ENCODE assay signal across 19 mouse cellular contexts in the genomic region with DNA sequence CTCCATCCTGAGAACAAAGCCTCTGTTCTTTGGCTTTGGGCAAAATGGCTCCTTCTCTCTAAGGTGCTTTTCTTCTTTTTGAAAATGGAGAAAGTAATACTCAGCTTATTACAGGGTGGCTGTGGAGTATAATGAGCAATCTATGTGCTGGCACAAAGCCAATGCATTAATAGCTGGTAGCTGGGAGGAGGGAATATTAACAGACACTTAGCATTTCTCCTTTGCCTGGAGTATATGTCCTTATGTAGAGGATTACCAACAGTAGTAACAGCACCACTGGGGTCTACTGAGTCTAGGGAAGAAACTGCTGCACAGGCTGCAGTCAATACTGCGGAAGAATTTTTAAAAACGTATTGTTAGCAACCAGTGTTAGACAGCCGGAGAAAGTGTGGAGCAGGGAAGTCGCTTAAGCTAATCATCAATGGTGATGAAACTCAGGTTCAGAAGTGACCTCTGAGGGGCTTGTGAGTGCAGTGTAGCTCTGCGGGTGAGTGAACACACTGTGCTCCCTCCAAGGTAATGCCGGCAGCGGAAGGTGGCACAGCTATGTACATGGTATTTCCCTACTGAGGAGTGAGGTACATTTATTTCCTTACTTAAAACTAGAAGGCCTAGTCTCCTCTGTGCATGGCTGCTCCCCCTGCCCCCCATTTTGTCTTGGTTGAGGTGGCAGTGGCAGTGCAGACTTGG.
DNase-seq lines count a peak whose midpoint lies in the region; ATAC-seq and TF ChIP-seq lines count a peak whose summit lies in the region.
"Had no signal": no experiment of that assay in that cellular context is flagged by ENCODE, and none has a peak within 500 bp of the region (broad histone marks: within the 10 kb centered on the region; RNA-seq: fewer than 3 reads in every experiment).

No protein-coding gene starts in this region.

- no peak overlapping the region for H3K4me3 ChIP-seq in kidney, embryonic 15.5 days (replicated peaks)
- H3K4me3 ChIP-seq in forebrain, embryonic 14.5 days (ENCODE audit: low read depth, low read length): no peak overlapping the region
- H3K4me3 ChIP-seq in forebrain, embryonic 16.5 days (replicated peaks; ENCODE audit: low read length): no peak overlapping the region
- H3K4me3 ChIP-seq in midbrain, postnatal 0 days (ENCODE audit: low read depth, low read length): no peak overlapping the region
- H3K4me3 ChIP-seq: embryonic facial prominence, embryonic 10.5 days; gastrocnemius, adult 2 months; heart, embryonic 13.5 days; layer of hippocampus, adult 2 months; limb, embryonic 15.5 days; liver, embryonic 15.5 days; stomach, embryonic 15.5 days had no signal

- H3K4me2 ChIP-seq in kidney, embryonic 15.5 days: no peak overlapping the region
- H3K4me2 ChIP-seq in forebrain, embryonic 14.5 days (ENCODE audit: low read length): no peak overlapping the region
- H3K4me2 ChIP-seq in forebrain, embryonic 16.5 days (ENCODE audit: low read length): no peak overlapping the region
- no peak overlapping the region for H3K4me2 ChIP-seq in midbrain, postnatal 0 days (ENCODE audit: low read depth, low read length, poor library complexity, severe bottlenecking)
- H3K4me2 ChIP-seq: heart, embryonic 13.5 days; limb, embryonic 15.5 days; liver, embryonic 15.5 days; stomach, embryonic 15.5 days had no signal

- ATAC-seq in kidney, embryonic 15.5 days (replicated peaks; ENCODE audit: low FRiP score): peak; percentile 52; the same call in 1 of the 2 replicates
- ATAC-seq in forebrain, embryonic 14.5 days: peak; percentile 50; the same call in 1 of the 2 replicates
- ATAC-seq in forebrain, embryonic 16.5 days: peak; percentile 72
- no peak for ATAC-seq in midbrain, postnatal 0 days (ENCODE audit: low FRiP score)

- peak overlapping the region; percentile 60 for H3K27ac ChIP-seq in kidney, embryonic 15.5 days
- H3K27ac ChIP-seq in forebrain, embryonic 14.5 days (ENCODE audit: low read depth, low read length): peak overlapping the region; percentile 40; the same call in 1 of the 2 replicates
- H3K27ac ChIP-seq in forebrain, embryonic 16.5 days (ENCODE audit: low read length): peak overlapping the region; percentile 52
- peak overlapping the region; percentile 47; the same call in 1 of the 2 replicates for H3K27ac ChIP-seq in midbrain, postnatal 0 days (ENCODE audit: low read depth, low read length)
- H3K27ac ChIP-seq: embryonic facial prominence, embryonic 10.5 days; gastrocnemius, adult 2 months; heart, embryonic 13.5 days; layer of hippocampus, adult 2 months; limb, embryonic 15.5 days; liver, embryonic 15.5 days; stomach, embryonic 15.5 days had no signal

- H3K9me3 ChIP-seq in kidney, embryonic 15.5 days (replicated peaks): no peaks in the 10 kb centered on the region
- no peaks in the 10 kb centered on the region for H3K9me3 ChIP-seq in forebrain, embryonic 14.5 days (replicated peaks; ENCODE audit: control insufficient read depth, low read length)
- H3K9me3 ChIP-seq in forebrain, embryonic 16.5 days (ENCODE audit: control insufficient read depth, low read length): no peaks in the 10 kb centered on the region
- no peaks in the 10 kb centered on the region for H3K9me3 ChIP-seq in midbrain, postnatal 0 days (ENCODE audit: low read length)
- H3K9me3 ChIP-seq: embryonic facial prominence, embryonic 10.5 days; heart, embryonic 13.5 days; limb, embryonic 15.5 days; liver, embryonic 15.5 days; stomach, embryonic 15.5 days had no signal

- DNase-seq in kidney, adult 8-10 months: no peak
- peak; percentile 72 for DNase-seq in forebrain, embryonic 14.5 days (ENCODE audit: low spot score)
- DNase-seq in midbrain, postnatal 0 days (ENCODE audit: low spot score): peak; percentile 42
- no peak for DNase-seq in gastrocnemius, postnatal 36 days
- DNase-seq in adrenal gland, postnatal 4 days (ENCODE audit: low spot score in 2 of 2): no peak
- DNase-seq: cerebellum, adult 9-10 months; gastrocnemius, adult 2 months; kidney, postnatal 10 days; right cerebral cortex, postnatal 14 days; spleen, adult 18-20 months; thymus, adult 2 months had no signal

- H3K27me3 ChIP-seq in kidney, embryonic 15.5 days: no peaks in the 10 kb centered on the region
- no peaks in the 10 kb centered on the region for H3K27me3 ChIP-seq in forebrain, embryonic 14.5 days (replicated peaks; ENCODE audit: control insufficient read depth, insufficient read depth, low read length)
- no peaks in the 10 kb centered on the region for H3K27me3 ChIP-seq in forebrain, embryonic 16.5 days (replicated peaks; ENCODE audit: control insufficient read depth, insufficient read depth, low read length)
- H3K27me3 ChIP-seq in midbrain, postnatal 0 days (ENCODE audit: insufficient read depth, low read length): no peaks in the 10 kb centered on the region
- H3K27me3 ChIP-seq: heart, embryonic 13.5 days; limb, embryonic 15.5 days; liver, embryonic 15.5 days; stomach, embryonic 15.5 days had no signal

- WGBS in kidney, embryonic 15.5 days: 86% methylated on average over 7 of the region's 7 CpGs
- 90% methylated on average over 7 of the region's 7 CpGs for WGBS in forebrain, embryonic 14.5 days
- WGBS in forebrain, embryonic 16.5 days: 80% methylated on average over 7 of the region's 7 CpGs
- 81% methylated on average over 7 of the region's 7 CpGs for WGBS in midbrain, postnatal 0 days

- intact Hi-C loops in gastrocnemius, postnatal 36 days (cut with DNase I): no loop called here

- no peak overlapping the region for H3K9ac ChIP-seq in kidney, embryonic 15.5 days
- H3K9ac ChIP-seq in forebrain, embryonic 14.5 days (ENCODE audit: low read length): no peak overlapping the region
- no peak overlapping the region for H3K9ac ChIP-seq in forebrain, embryonic 16.5 days (replicated peaks; ENCODE audit: low read depth, low read length)
- no peak overlapping the region for H3K9ac ChIP-seq in midbrain, postnatal 0 days (replicated peaks; ENCODE audit: low read length, poor library complexity, severe bottlenecking)
- H3K9ac ChIP-seq: heart, embryonic 13.5 days; limb, embryonic 15.5 days; liver, embryonic 15.5 days; stomach, embryonic 15.5 days had no signal

- peaks cover 94% of the 10 kb centered on the region for H3K36me3 ChIP-seq in kidney, embryonic 15.5 days
- H3K36me3 ChIP-seq in forebrain, embryonic 14.5 days (ENCODE audit: control insufficient read depth, insufficient read depth, low read length): peaks cover 87% of the 10 kb centered on the region
- peaks cover 12% of the 10 kb centered on the region for H3K36me3 ChIP-seq in forebrain, embryonic 16.5 days (ENCODE audit: control insufficient read depth, insufficient read depth)
- H3K36me3 ChIP-seq in midbrain, postnatal 0 days (ENCODE audit: insufficient read depth, low read length): peaks cover 44% of the 10 kb centered on the region

- no peak for TF ChIP-seq CTCF in midbrain, postnatal 0 days (IDR thresholded peaks at IDR 0.05)

- H3K4me1 ChIP-seq in kidney, embryonic 15.5 days: no peaks in the 10 kb centered on the region
- H3K4me1 ChIP-seq in forebrain, embryonic 14.5 days (ENCODE audit: control insufficient read depth, insufficient read depth, low read length): no peaks in the 10 kb centered on the region
- H3K4me1 ChIP-seq in forebrain, embryonic 16.5 days (replicated peaks; ENCODE audit: control insufficient read depth, insufficient read depth, low read length): no peaks in the 10 kb centered on the region; the same call in 1 of the 2 replicates
- H3K4me1 ChIP-seq in midbrain, postnatal 0 days (ENCODE audit: insufficient read depth, low read length): no peaks in the 10 kb centered on the region
- H3K4me1 ChIP-seq: embryonic facial prominence, embryonic 10.5 days; limb, embryonic 15.5 days; liver, embryonic 15.5 days; stomach, embryonic 15.5 days had no signal

Comparison
In these comparisons a context has a peak if more than half of its experiments do, and no peak if none do; other contexts are left out.
1. DNase-seq: peak in forebrain, embryonic 14.5 days (single experiment) and midbrain, postnatal 0 days (single experiment); none in kidney, adult 8-10 months (0 of 2), gastrocnemius, postnatal 36 days (0 of 2) and adrenal gland, postnatal 4 days (0 of 2).
2. Peak in every context shown above with its lines, with median percentiles within 50 percentile points of each other: H3K27ac ChIP-seq.